Mouse (Mus musculus) heart, postnatal 14 days (tissue): ENCODE data around the gene Hif1an. TPM values are rescaled to one million over a fixed set of nuclear protein-coding genes. Genes with fewer than 3 reads are reported as not detected.
A peak's percentile ranks its signal among the peaks of the same experiment; 100 is the strongest.

Source experiments
- DNase-seq, 2 experiments: peaks; one replicate each; pipeline ENCODE4 v3.0.0; 2021 to 2022
- intact Hi-C: fragments of 180-260 bp; cut with DNase I; formaldehyde crosslinking; loops from one replicate; pipeline ENCODE4 v1.15.1; 2025
- long read RNA-seq, 2 experiments: library from polyadenylated mRNA; stranded (forward); transcript quantifications; one replicate each; pipeline ENCODE4 v2.0.0; 2021
- total RNA-seq, 2 experiments: library from RNA; stranded (reverse); gene quantifications; 2 replicates each; pipeline ENCODE4 v1.2.3; 2021

Gene Hif1an
- total RNA-seq: 10 to 100 TPM; 51.8 to 53.5 TPM
- long read RNA-seq, experiment 1, full-length matches to known transcripts: 18 of 30 reads
- long read RNA-seq, experiment 1, partial matches to known transcripts: 5 of 30 reads
- long read RNA-seq, experiment 1, other reads (novel, unspliced or antisense): 7 of 30 reads
- long read RNA-seq, experiment 2, full-length matches to known transcripts: 30 of 41 reads
- long read RNA-seq, experiment 2, partial matches to known transcripts: 2 of 41 reads
- long read RNA-seq, experiment 2, other reads (novel, unspliced or antisense): 9 of 41 reads

- DNase-seq: peak; percentile 93 to 97
- intact Hi-C loops: no loop called here
Measured at GRCm38 (mm10) chr19:44562652-44563206, at the start of gene Hif1an. Hif1an (plus strand) TSS chr19:44562850.

- DNase-seq: no peak
- intact Hi-C loops: no loop called here
Measured at GRCm38 (mm10) chr19:44513054-44513833, 49.4 kb upstream of the Hif1an start.

- DNase-seq: no peak
- intact Hi-C loops: no loop called here
Measured at GRCm38 (mm10) chr19:44513921-44514482, 48.6 kb upstream of the Hif1an start.

GRCm38 (mm10) chr19:44514521-44515451 lies 47.9 kb upstream of the Hif1an start:
- no peak for DNase-seq
- intact Hi-C loops: no loop called here

- intact Hi-C loops: no loop called here
- DNase-seq: no peak
Measured at GRCm38 (mm10) chr19:44515769-44516168, 46.9 kb upstream of the Hif1an start.

GRCm38 (mm10) chr19:44517996-44518768 lies 44.5 kb upstream of the Hif1an start:
- intact Hi-C loops: no loop called here
- DNase-seq: peak in 1 of 2 experiments; percentile 21

- intact Hi-C loops: no loop called here
Measured at GRCm38 (mm10) chr19:44519152-44519551, 43.5 kb upstream of the Hif1an start.

GRCm38 (mm10) chr19:44525551-44526205 lies 37.0 kb upstream of the Hif1an start:
- intact Hi-C loops: no loop called here
- no peak for DNase-seq

More at GRCm38 (mm10) chr19:44519152-44519551, 43.5 kb upstream of the Hif1an start:
- DNase-seq: peak; percentile 79

GRCm38 (mm10) chr19:44530018-44530417 lies 32.6 kb upstream of the Hif1an start:
- DNase-seq: no peak
- intact Hi-C loops: loop anchor here (10.0 kb wide), 1 partner anchor 335 kb away; the partner anchor contains the start of gene Pkd2l1

- peak in 1 of 2 experiments; percentile 30 for DNase-seq
- intact Hi-C loops: loop anchor here (5.0 to 10.0 kb wide), 2 partner anchors 53 to 341 kb away; partner anchors contain the start of gene Pkd2l1
Measured at GRCm38 (mm10) chr19:44535376-44535775, 27.3 kb upstream of the Hif1an start.

- DNase-seq: no peak
- intact Hi-C loops: loop anchor here (5.0 to 10.0 kb wide), 2 partner anchors 55 to 343 kb away; partner anchors contain the start of gene Pkd2l1
Measured at GRCm38 (mm10) chr19:44537416-44537815, 25.2 kb upstream of the Hif1an start.

- intact Hi-C loops: loop anchor here (5.0 kb wide), 2 partner anchors 120 to 170 kb away; no protein-coding TSS in a partner anchor
- DNase-seq: no peak
Measured at GRCm38 (mm10) chr19:44542694-44543178, 19.9 kb upstream of the Hif1an start.

- DNase-seq: no peak
- intact Hi-C loops: loop anchor here (5.0 kb wide), 2 partner anchors 122 to 172 kb away; no protein-coding TSS in a partner anchor
Measured at GRCm38 (mm10) chr19:44544372-44544771, 18.3 kb upstream of the Hif1an start.

GRCm38 (mm10) chr19:44544775-44545174 lies 17.9 kb upstream of the Hif1an start:
- intact Hi-C loops: loop anchor here (5.0 kb wide), 2 partner anchors 122 to 172 kb away; no protein-coding TSS in a partner anchor
- peak; percentile 75 to 86 for DNase-seq

GRCm38 (mm10) chr19:44545321-44546041 lies 17.2 kb upstream of the Hif1an start, which contains the start of gene Sec31b:
Sec31b (minus strand) TSS chr19:44545864.
- DNase-seq: peak; percentile 56 to 66
- intact Hi-C loops: no loop called here

GRCm38 (mm10) chr19:44552731-44553130 lies 9.9 kb upstream of the Hif1an start, which contains the start of gene Gm20538:
Gm20538 (minus strand) TSS chr19:44552831.
- DNase-seq: no peak
- intact Hi-C loops: no loop called here

- no peak for DNase-seq
- intact Hi-C loops: no loop called here
Measured at GRCm38 (mm10) chr19:44553286-44553685, 9.4 kb upstream of the Hif1an start.
